Mouse (Mus musculus): ENCODE results near the gene Fgb.

GRCm38 (mm10) chr3:83099139-83099538 lies 49.5 kb upstream of the Fgb start:
- no peak for TF ChIP-seq CTCF (IDR thresholded peaks at IDR 0.05; ENCODE audit: extremely low read depth, insufficient read depth, insufficient read length, insufficient replicate concordance)
- no peak for TF ChIP-seq POLR2A (IDR thresholded peaks at IDR 0.05; ENCODE audit: low read depth, low read length)

Data from spleen, adult 2 months (tissue).